Mouse (Mus musculus) R1 (cell line): ENCODE measurements around the gene Focad.

ENCODE experiments used
- DNase-seq: peaks from one replicate; pipeline ENCODE4 v3.0.0-alpha.2; 2018; ENCODE audit warnings: low read depth, low spot score

Focad gene

GRCm38 (mm10) chr4:88448976-88449375, 354.5 kb downstream of the Focad start:
- DNase-seq = no peak

- DNase-seq = no peak
These were observed 355.8 kb downstream of the Focad start for GRCm38 (mm10) chr4:88450087-88450765.

GRCm38 (mm10) chr4:88458093-88458492, 363.7 kb downstream of the Focad start:
- DNase-seq = no peak

GRCm38 (mm10) chr4:88458673-88459072, 364.2 kb downstream of the Focad start:
- DNase-seq = no peak
